Mouse (Mus musculus) small intestine, adult 2 months (tissue): ENCODE results near the gene Cdkn2d. TPM values are rescaled to one million over a fixed set of nuclear protein-coding genes. Genes with fewer than 3 reads are reported as not detected.

Experiments
- H3K27ac ChIP-seq: fragments of 200-500 bp; 2 replicates; pipeline ENCODE4 v1.5.1; 2012; ENCODE audit warnings: low read depth, low read length, control low read depth, inconsistent platforms; ENCODE audit not compliant: insufficient read depth
- H3K27me3 ChIP-seq: fragments of 200-500 bp; 2 replicates; pipeline ENCODE4 v1.6.1; 2012; ENCODE audit warnings: mild to moderate bottlenecking, moderate library complexity, low read length, inconsistent platforms; ENCODE audit not compliant: control insufficient read depth, insufficient read depth
- H3K36me3 ChIP-seq: fragments of 200-500 bp; 2 replicates; pipeline ENCODE4 v1.6.1; 2012; ENCODE audit warnings: mild to moderate bottlenecking, low read length, control low read depth, inconsistent platforms; ENCODE audit not compliant: control insufficient read depth, insufficient read depth
- H3K4me1 ChIP-seq: fragments of 200-500 bp; 2 replicates; pipeline ENCODE4 v1.6.1; 2012; ENCODE audit warnings: low read length, inconsistent platforms, mixed read lengths; ENCODE audit not compliant: control insufficient read depth, insufficient read depth, insufficient read length
- H3K4me3 ChIP-seq: fragments of 200-500 bp; 2 replicates; pipeline ENCODE4 v1.5.1; 2012; ENCODE audit warnings: low read depth, mild to moderate bottlenecking, control low read depth, inconsistent platforms, low read length, moderate library complexity
- CTCF ChIP-seq: fragments of 200-500 bp; IDR thresholded peaks from 2 replicates; pipeline ENCODE4 v1.5.1; 2012; ENCODE audit warnings: low read depth, mild to moderate bottlenecking, control low read depth, inconsistent platforms, low read length, moderate library complexity, mixed read lengths; ENCODE audit not compliant: insufficient replicate concordance, insufficient read length; ENCODE audit errors: extremely low read depth
- POLR2A ChIP-seq: fragments of 200-500 bp; IDR thresholded peaks from 2 replicates; pipeline ENCODE4 v1.6.1; 2012; ENCODE audit warnings: low read depth, mild to moderate bottlenecking, control low read depth, inconsistent platforms, low read length, moderate library complexity
- WGBS: fragments of 180-500 bp; shearing (Covaris S2); methylation state at CpG from one replicate; pipeline ENCODE4 v1.1.7; 2018; 5-methylcytosine and 5-hydroxymethylcytosine counted together
- polyA plus RNA-seq: library from polyadenylated mRNA; depleted of rRNA; stranded (reverse); fragments of >200 nt; gene quantifications from 2 replicates; pipeline ENCODE4 v1.2.3, GENCODE M21; 2012; rRNA removed

Gene Cdkn2d
- polyA plus RNA-seq, 1 experiment = 27.1 TPM

DNA sequence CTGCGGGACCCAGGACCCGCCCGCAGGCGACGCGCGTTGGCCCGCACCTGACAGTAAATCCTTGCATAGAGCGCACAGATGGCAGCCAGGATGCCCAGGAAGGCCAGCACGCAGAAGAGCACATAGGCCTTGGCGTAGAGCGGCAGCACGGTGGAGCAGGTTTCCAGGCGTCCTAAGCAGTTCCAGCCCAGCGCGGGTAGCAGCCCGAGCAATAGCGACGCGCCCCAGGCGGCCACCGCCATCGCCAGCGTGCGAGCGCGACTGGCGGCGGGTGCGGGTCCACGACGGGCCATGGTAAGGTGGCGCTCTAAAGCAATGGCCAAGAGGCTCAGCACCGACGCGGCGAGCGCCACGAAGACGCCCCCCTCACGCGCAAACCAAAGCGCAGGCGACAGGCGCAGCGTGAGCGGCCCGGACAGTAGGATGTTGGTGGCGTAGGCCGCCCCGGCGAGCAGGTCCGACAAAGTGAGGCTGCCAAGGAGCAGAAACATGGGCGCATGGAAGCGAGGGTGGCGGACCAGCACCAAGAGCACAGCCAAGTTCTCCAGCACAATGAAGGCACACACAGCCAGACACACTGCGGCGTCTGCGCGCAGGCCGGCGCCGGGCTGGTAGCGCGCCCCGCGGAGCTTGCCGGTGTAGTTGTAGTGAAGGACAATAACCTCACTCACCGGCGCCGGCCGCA, 46.6 kb downstream of the Cdkn2d start:
- H3K36me3 ChIP-seq = no peaks in the 10 kb centered on the region
- H3K4me1 ChIP-seq = peaks cover 12% of the 10 kb centered on the region
- H3K27me3 ChIP-seq = peaks cover 47% of the 10 kb centered on the region
- H3K27ac ChIP-seq = no peak overlapping the region
- no peak for TF ChIP-seq CTCF
- TF ChIP-seq POLR2A = no peak
- H3K4me3 ChIP-seq = peak overlapping the region; percentile 55
- 1% methylated on average over 72 of the region's 72 CpGs for WGBS

DNA sequence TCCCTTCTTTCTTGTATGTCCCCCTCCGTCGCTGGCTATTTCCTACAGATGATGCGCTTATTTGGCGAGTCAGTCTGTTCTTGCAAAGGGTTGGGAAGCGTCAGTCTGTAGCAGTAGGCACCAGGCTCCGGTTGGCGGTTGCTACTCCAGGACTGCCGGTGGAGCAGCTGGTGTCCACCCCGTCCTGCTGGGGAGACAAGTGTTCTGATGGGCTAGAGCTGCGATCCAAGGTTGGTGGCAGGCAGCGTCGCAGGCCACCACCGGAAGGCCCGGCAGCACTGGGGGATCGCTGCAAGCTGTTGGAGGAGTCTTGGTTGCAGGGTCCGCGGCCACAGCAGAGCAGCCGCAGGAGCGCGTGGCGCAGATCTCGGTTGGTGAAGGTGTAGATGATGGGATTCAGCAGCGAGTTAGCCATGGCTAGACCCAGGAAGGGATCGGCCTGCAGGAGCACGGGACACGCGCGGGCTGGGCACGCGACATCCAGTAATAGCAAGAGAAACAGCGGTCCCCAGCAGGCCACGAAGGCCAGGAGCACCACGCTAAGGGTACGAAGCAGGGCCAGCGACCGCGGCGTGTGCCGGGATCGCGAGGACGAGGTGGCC, 47.3 kb downstream of the Cdkn2d start:
- H3K4me3 ChIP-seq = peak overlapping the region; percentile 55
- no peak for TF ChIP-seq CTCF
- TF ChIP-seq POLR2A = no peak
- H3K36me3 ChIP-seq = no peaks in the 10 kb centered on the region
- H3K27ac ChIP-seq = no peak overlapping the region
- peaks cover 12% of the 10 kb centered on the region for H3K4me1 ChIP-seq
- WGBS = 10% methylated on average over 42 of the region's 42 CpGs
- peaks cover 42% of the 10 kb centered on the region for H3K27me3 ChIP-seq

DNA sequence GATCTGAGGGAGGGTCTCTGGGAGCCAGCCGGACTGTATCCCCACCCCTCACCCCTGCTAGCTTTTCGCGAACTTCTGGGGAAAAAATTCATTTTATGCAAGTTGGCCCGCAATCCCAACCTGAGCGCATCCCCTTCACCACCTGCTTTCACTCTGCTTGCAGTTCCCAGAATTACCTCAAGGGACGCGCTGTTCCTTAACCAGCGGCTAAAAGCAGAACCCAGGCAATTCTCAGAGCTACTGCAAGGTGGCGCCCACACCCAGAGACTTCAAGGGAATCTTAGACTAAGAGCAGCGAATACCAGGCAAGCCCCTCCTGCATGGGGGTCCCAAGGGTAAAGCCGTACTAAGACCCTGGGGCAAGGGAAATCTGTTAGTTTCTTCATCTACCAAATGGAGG, 49.9 kb downstream of the Cdkn2d start:
- H3K27me3 ChIP-seq = peaks cover 30% of the 10 kb centered on the region
- H3K4me1 ChIP-seq = peaks cover 20% of the 10 kb centered on the region
- H3K36me3 ChIP-seq = no peaks in the 10 kb centered on the region
- TF ChIP-seq CTCF (peak; percentile 99; the same call in 1 of the 2 replicates), POLR2A (no peak)
- 5% methylated on average over 11 of the region's 11 CpGs for WGBS
- no peak overlapping the region for H3K4me3 ChIP-seq
- no peak overlapping the region for H3K27ac ChIP-seq

DNA sequence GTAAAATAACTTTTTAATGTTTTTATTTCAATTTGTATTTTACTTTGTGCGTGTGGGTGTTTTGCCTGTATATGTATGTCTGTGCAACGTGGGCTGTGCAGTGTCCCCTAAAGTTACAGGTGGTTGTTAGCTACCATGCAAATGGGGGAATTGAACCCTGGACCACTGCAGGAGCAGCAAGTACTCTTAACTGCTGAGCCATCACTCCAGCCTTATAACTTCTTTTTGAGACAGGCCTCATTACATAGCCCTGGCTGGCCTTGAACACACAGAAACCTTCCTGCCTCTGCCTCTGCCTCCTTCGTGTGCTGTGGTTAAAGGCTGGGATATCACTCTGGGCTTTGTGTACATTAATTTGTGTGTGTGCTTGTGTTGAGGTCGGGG, 51.8 kb downstream of the Cdkn2d start:
- TF ChIP-seq CTCF = no peak
- no peak for TF ChIP-seq POLR2A
- H3K4me1 ChIP-seq = peaks cover 25% of the 10 kb centered on the region
- 28% methylated on average over 4 of the region's 4 CpGs for WGBS
- H3K27ac ChIP-seq = peak overlapping the region; percentile 83
- peaks cover 17% of the 10 kb centered on the region for H3K27me3 ChIP-seq
- H3K4me3 ChIP-seq = peak overlapping the region; percentile 85
- H3K36me3 ChIP-seq = peaks cover under 1% of the 10 kb centered on the region; the same call in 1 of the 2 replicates

DNA sequence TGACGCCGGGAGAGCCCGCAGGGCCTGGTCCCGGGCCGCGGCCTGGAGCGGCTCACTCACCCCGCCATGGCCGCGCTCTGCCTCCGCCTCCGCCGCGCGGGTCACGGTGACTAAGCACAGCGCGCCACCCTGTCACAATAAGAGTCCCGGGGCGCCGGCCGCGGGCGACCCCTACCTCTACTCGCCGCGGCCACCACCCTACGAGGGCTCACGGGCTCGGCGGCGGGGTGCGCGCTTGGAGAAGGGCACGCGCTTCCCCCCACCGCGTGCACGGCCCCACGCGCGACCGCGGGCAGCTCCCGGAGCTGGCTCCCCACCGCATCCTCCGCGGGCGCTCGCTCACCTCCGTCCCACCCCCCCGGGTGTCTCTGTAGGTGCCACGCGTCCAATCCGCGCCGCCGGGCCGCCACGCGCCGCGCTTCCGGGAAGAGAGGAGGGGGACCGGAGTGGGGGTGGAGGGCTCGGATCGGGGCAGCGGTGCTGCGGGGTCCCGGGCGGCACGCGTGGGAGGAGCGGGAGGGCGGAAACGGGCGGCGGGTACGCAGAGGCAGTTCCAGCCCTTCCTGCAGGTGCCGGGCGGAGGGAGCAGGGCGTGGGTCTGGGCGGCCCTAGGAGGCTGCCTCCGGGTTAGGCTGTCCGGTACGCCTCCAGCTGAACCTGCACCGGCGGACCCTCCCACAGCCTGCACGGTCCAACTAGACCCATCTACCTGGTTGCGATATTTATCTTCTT, 52.3 kb downstream of the Cdkn2d start, which contains the start of gene Keap1:
Gene Keap1 (minus strand): TSS at position 629 of the 732 bp plus-strand sequence.
- under 1% methylated on average over 90 of the region's 90 CpGs for WGBS
- TF ChIP-seq POLR2A = peak; percentile 62
- TF ChIP-seq CTCF = no peak
- Histone ChIP-seq H3K27ac (peak within 1 kb of the TSS; percentile 83), H3K4me3 (peak within 1 kb of the TSS; percentile 85), H3K4me1 (peaks cover 19% of the 10 kb centered on the region), H3K27me3 (peaks cover 11% of the 10 kb centered on the region), H3K36me3 (peaks cover 5% of the 10 kb centered on the region)

Other genes with a start within 250 kb of the Cdkn2d start
- gene Zglp1, start 224.3 kb downstream of the Cdkn2d start, polyA plus RNA-seq = 0.80 TPM in 1 of 2 replicates, not detected in the other
- 0.09 and 0.16 TPM in 2 replicates for gene Gm49373, start 218.3 kb downstream of the Cdkn2d start, polyA plus RNA-seq
- gene Fdx1l, start 217.8 kb downstream of the Cdkn2d start, polyA plus RNA-seq = 37.0 and 60.8 TPM in 2 replicates
- 6.2 and 21.8 TPM in 2 replicates for gene Gm38431, start 199.4 kb downstream of the Cdkn2d start, polyA plus RNA-seq
- gene Raver1, start 199.4 kb downstream of the Cdkn2d start, polyA plus RNA-seq = 34.2 and 90.8 TPM in 2 replicates
- 16.3 and 31.2 TPM in 2 replicates for gene Tyk2, start 160.2 kb downstream of the Cdkn2d start, polyA plus RNA-seq
- gene Cdc37, start 141.4 kb downstream of the Cdkn2d start, polyA plus RNA-seq = 14.4 and 24.9 TPM in 2 replicates
- 5.1 and 7.1 TPM in 2 replicates for gene Pde4a, start 125.7 kb downstream of the Cdkn2d start, polyA plus RNA-seq
- 56.6 and 103 TPM in 2 replicates for gene Keap1, start 52.0 kb downstream of the Cdkn2d start, polyA plus RNA-seq
- 0.08 and 0.18 TPM in 2 replicates for gene S1pr5, start 43.0 kb downstream of the Cdkn2d start, polyA plus RNA-seq
- 70.1 and 144 TPM in 2 replicates for gene Atg4d, start 26.1 kb downstream of the Cdkn2d start, polyA plus RNA-seq
- 9.1 and 9.6 TPM in 2 replicates for gene Kri1, start 3.4 kb downstream of the Cdkn2d start, polyA plus RNA-seq
- gene Ap1m2, start 20.9 kb upstream of the Cdkn2d start, polyA plus RNA-seq = 36.4 and 69.5 TPM in 2 replicates
- gene Slc44a2, start 29.3 kb upstream of the Cdkn2d start, polyA plus RNA-seq = 11.9 and 12.7 TPM in 2 replicates
- 18.8 and 30.7 TPM in 2 replicates for gene Ilf3, start 76.5 kb upstream of the Cdkn2d start, polyA plus RNA-seq
- 30.1 and 32.8 TPM in 2 replicates for gene Qtrt1, start 120.4 kb upstream of the Cdkn2d start, polyA plus RNA-seq
- 179 and 517 TPM in 2 replicates for gene Dnm2, start 133.5 kb upstream of the Cdkn2d start, polyA plus RNA-seq
- 7.5 and 10.8 TPM in 2 replicates for gene Tmed1, start 218.8 kb upstream of the Cdkn2d start, polyA plus RNA-seq
- 1.2 and 1.4 TPM in 2 replicates for gene AB124611, start 234.8 kb upstream of the Cdkn2d start, polyA plus RNA-seq